Mouse (Mus musculus) kidney, postnatal 0 days (tissue): Measurements from ENCODE around the gene Adgrf5. TPM values are rescaled to one million over a fixed set of nuclear protein-coding genes. Genes with fewer than 3 reads are reported as not detected.
A peak's percentile ranks its signal among the peaks of the same experiment; 100 is the strongest.

ENCODE experiments used
- ATAC-seq: fragments of 200-750 bp; cut with Nextera tagmentation; replicated peaks from 2 replicates; pipeline ENCODE4 v1.8.0; 2017; ENCODE audit warnings: low read depth, moderate number of reproducible peaks, moderate TSS enrichment, moderate library complexity; ENCODE audit not compliant: low FRiP score
- DNase-seq: peaks from one replicate; pipeline ENCODE4 v3.0.0-alpha.2; 2016; ENCODE audit warnings: low spot score
- H3K27ac ChIP-seq: fragments of 300-500 bp; sonication (generic); 2 replicates; pipeline ENCODE4 v1.5.1; 2014; ENCODE audit warnings: mild to moderate bottlenecking
- H3K27me3 ChIP-seq: fragments of 300-500 bp; sonication (generic); 2 replicates; pipeline ENCODE4 v1.6.1; 2014; ENCODE audit warnings: low read length, mixed read lengths; ENCODE audit not compliant: insufficient read depth
- H3K36me3 ChIP-seq: fragments of 300-500 bp; sonication (generic); 2 replicates; pipeline ENCODE4 v1.6.1; 2014; ENCODE audit warnings: low read length, mixed read lengths; ENCODE audit not compliant: insufficient read depth
- H3K4me1 ChIP-seq: fragments of 300-500 bp; sonication (generic); replicated peaks from 2 replicates; pipeline ENCODE4 v1.6.1; 2014; ENCODE audit warnings: antibody characterized with exemption, low read length, mixed read lengths; ENCODE audit not compliant: insufficient read depth
- H3K4me2 ChIP-seq: fragments of 300-500 bp; sonication (generic); 2 replicates; pipeline ENCODE4 v1.6.1; 2014; ENCODE audit warnings: mild to moderate bottlenecking, low read length, moderate library complexity, mixed read lengths
- H3K4me3 ChIP-seq: fragments of 300-500 bp; sonication (generic); replicated peaks from 2 replicates; pipeline ENCODE4 v1.5.1; 2014; ENCODE audit warnings: low read depth, low read length
- H3K9ac ChIP-seq: fragments of 300-500 bp; sonication (generic); 2 replicates; pipeline ENCODE4 v1.6.1; 2014; ENCODE audit warnings: low read depth, low read length
- H3K9me3 ChIP-seq: fragments of 300-500 bp; sonication (generic); replicated peaks from 2 replicates; pipeline ENCODE4 v1.6.1; 2016; ENCODE audit warnings: low read length, inconsistent platforms, mixed read lengths
- CTCF ChIP-seq: IDR thresholded peaks from 2 replicates; pipeline ENCODE4 v1.5.1; 2016; ENCODE audit warnings: antibody characterized with exemption, low read depth, mild to moderate bottlenecking, moderate library complexity
- WGBS: fragments of 180-500 bp; shearing (Covaris S2); extraction: QIAGEN DNeasy Blood & Tissue Kit; methylation state at CpG from one replicate; pipeline ENCODE4 v1.1.7; 2014; 5-methylcytosine and 5-hydroxymethylcytosine counted together
- polyA plus RNA-seq: library from polyadenylated mRNA; unstranded; fragments of >200 nt; fragmentation: Nextera tagmentation; extraction: Ambion mirVana; gene quantifications from 2 replicates; pipeline ENCODE4 v1.2.1, GENCODE M21; 2015

Gene Adgrf5
- polyA plus RNA-seq, 1 experiment from 2014 or later = 15.4 TPM

GRCm38 (mm10) chr17:43368171-43368576 is 7.9 kb downstream of the Adgrf5 start:
- peak overlapping the region; percentile 69 for H3K27ac ChIP-seq
- no peak overlapping the region for H3K9ac ChIP-seq
- no peaks in the 10 kb centered on the region for H3K27me3 ChIP-seq
- 0 out of 2 replicates have a peak, but pooled peaks cover 3% of the 10 kb centered on the region for H3K4me1 ChIP-seq
- 49% methylated on average over 5 of the region's 5 CpGs for WGBS
- H3K36me3 ChIP-seq = no peaks in the 10 kb centered on the region
- DNase-seq (no peak), ATAC-seq (no peak)
- no peaks in the 10 kb centered on the region for H3K9me3 ChIP-seq
- H3K4me3 ChIP-seq = no peak overlapping the region
- no peak for TF ChIP-seq CTCF
- no peak overlapping the region for H3K4me2 ChIP-seq

- H3K4me2 ChIP-seq = no peak overlapping the region
- no peaks in the 10 kb centered on the region for H3K27me3 ChIP-seq
- ATAC-seq = no peak
- H3K36me3 ChIP-seq = no peaks in the 10 kb centered on the region
- DNase-seq = no peak
- 49% methylated on average over 4 of the region's 4 CpGs for WGBS
- H3K27ac ChIP-seq = no peak overlapping the region
- H3K9ac ChIP-seq = no peak overlapping the region
- H3K4me3 ChIP-seq = no peak overlapping the region
- no peaks in the 10 kb centered on the region for H3K9me3 ChIP-seq
- TF ChIP-seq CTCF = no peak
- H3K4me1 ChIP-seq = peaks cover 3% of the 10 kb centered on the region; the same call in 1 of the 2 replicates
Observed at GRCm38 (mm10) chr17:43372604-43373003, 12.4 kb downstream of the Adgrf5 start.

- Histone ChIP-seq H3K4me1 (peaks cover 3% of the 10 kb centered on the region; the same call in 1 of the 2 replicates), H3K27me3 (no peaks in the 10 kb centered on the region), H3K9ac (no peak overlapping the region), H3K36me3 (no peaks in the 10 kb centered on the region), H3K27ac (peak overlapping the region; percentile 71), H3K9me3 (no peaks in the 10 kb centered on the region), H3K4me3 (no peak overlapping the region), H3K4me2 (no peak overlapping the region)
- no peak for TF ChIP-seq CTCF
- DNase-seq (no peak), ATAC-seq (no peak)
- 58% methylated on average over 4 of the region's 4 CpGs for WGBS
Observed at GRCm38 (mm10) chr17:43374020-43374419, 13.8 kb downstream of the Adgrf5 start.

- TF ChIP-seq CTCF = no peak
- no peak overlapping the region for H3K4me3 ChIP-seq
- 42% methylated on average over 5 of the region's 5 CpGs for WGBS
- no peak for ATAC-seq
- no peak overlapping the region for H3K4me2 ChIP-seq
- H3K9me3 ChIP-seq = no peaks in the 10 kb centered on the region
- H3K4me1 ChIP-seq = peaks cover 3% of the 10 kb centered on the region; the same call in 1 of the 2 replicates
- DNase-seq = no peak
- peak overlapping the region; percentile 40 for H3K27ac ChIP-seq
- no peaks in the 10 kb centered on the region for H3K27me3 ChIP-seq
- no peak overlapping the region for H3K9ac ChIP-seq
- no peaks in the 10 kb centered on the region for H3K36me3 ChIP-seq
Observed at GRCm38 (mm10) chr17:43376527-43376926, 16.3 kb downstream of the Adgrf5 start.

GRCm38 (mm10) chr17:43378703-43379102 is 18.5 kb downstream of the Adgrf5 start:
- Histone ChIP-seq H3K9ac (no peak overlapping the region), H3K27ac (no peak overlapping the region), H3K27me3 (no peaks in the 10 kb centered on the region), H3K36me3 (no peaks in the 10 kb centered on the region), H3K9me3 (no peaks in the 10 kb centered on the region), H3K4me2 (no peak overlapping the region), H3K4me3 (no peak overlapping the region), H3K4me1 (no peaks in the 10 kb centered on the region; the same call in 1 of the 2 replicates)
- 55% methylated on average over 5 of the region's 5 CpGs for WGBS
- DNase-seq (no peak), ATAC-seq (no peak)
- TF ChIP-seq CTCF = no peak

DNA sequence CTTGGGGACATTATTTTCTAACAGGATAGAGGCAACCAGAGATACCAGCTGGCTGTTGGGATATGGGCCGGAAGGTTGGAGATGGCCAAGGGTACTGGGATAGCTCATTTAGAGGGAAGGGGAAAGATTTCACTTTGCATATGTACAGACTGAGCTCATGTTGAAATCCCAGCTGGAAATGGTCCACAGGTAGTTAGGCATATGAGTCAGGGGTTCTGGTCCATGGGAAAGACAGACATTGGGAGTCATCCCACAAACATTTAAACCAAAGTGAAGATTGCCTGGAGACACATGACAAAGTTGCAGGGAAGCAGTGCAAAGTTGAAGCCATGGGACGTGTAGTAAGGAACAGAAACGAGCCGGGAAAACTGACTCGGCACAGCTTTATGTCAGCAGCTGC is 26.1 kb downstream of the Adgrf5 start:
- Histone ChIP-seq H3K36me3 (no peaks in the 10 kb centered on the region), H3K4me1 (0 out of 2 replicates have a peak, but pooled peaks cover 3% of the 10 kb centered on the region), H3K4me2 (no peak overlapping the region), H3K27ac (no peak overlapping the region), H3K4me3 (no peak overlapping the region), H3K9ac (no peak overlapping the region), H3K27me3 (no peaks in the 10 kb centered on the region), H3K9me3 (no peaks in the 10 kb centered on the region)
- WGBS = 85% methylated on average over 5 of the region's 5 CpGs
- no peak for ATAC-seq
- TF ChIP-seq CTCF = no peak
- no peak for DNase-seq

DNA sequence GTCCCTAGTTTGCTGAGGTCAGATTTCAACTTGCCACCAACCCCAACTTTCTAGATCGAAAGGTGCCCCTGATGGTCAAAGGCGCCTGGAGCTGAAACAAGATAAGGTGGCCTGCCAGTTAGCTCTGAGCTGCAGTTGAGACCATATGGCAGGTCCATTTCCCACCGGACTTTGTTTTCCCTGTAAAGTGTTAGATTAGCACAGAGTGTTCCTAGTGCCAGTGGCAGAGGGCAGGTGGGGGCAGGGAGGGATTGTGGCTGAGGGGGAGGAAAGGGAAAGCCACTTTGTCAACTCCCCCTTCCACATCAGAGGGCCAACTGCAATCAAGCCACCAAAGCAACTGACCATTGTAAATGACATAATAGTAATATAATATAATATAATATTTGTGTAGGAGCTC is 26.9 kb downstream of the Adgrf5 start:
- H3K9me3 ChIP-seq = no peaks in the 10 kb centered on the region
- H3K4me3 ChIP-seq = no peak overlapping the region
- no peak overlapping the region for H3K4me2 ChIP-seq
- H3K27ac ChIP-seq = no peak overlapping the region
- DNase-seq (no peak), ATAC-seq (0 out of 2 replicates have a peak, but pooled peaks have one; percentile 17)
- WGBS = 33% methylated on average over 3 of the region's 3 CpGs
- no peak overlapping the region for H3K9ac ChIP-seq
- H3K27me3 ChIP-seq = no peaks in the 10 kb centered on the region
- peaks cover 10% of the 10 kb centered on the region; the same call in 1 of the 2 replicates for H3K4me1 ChIP-seq
- H3K36me3 ChIP-seq = no peaks in the 10 kb centered on the region
- TF ChIP-seq CTCF = no peak
